Mouse (Mus musculus) hindbrain, embryonic 11.5 days (tissue): ENCODE measurements at regions not wholly inside any gene's neighbourhood (a gene's known extent, or its start where the extent isn't known, plus 50 kb on each side); places are given as distances from the start of the nearest gene placed in this dataset.

Source experiments
- ATAC-seq: fragments of 200-750 bp; cut with Nextera tagmentation; 2 replicates; pipeline ENCODE4 v1.8.0; 2017; ENCODE audit warnings: mild to moderate bottlenecking, moderate TSS enrichment, moderate library complexity; ENCODE audit not compliant: low FRiP score
- DNase-seq: peaks from one replicate; pipeline ENCODE4 v3.0.0-alpha.2; 2015; ENCODE audit warnings: low spot score
- H3K27ac ChIP-seq: fragments of 300-500 bp; sonication (generic); 2 replicates; pipeline ENCODE4 v1.5.1; 2014; ENCODE audit warnings: mild to moderate bottlenecking, low read depth, low read length
- H3K27me3 ChIP-seq: fragments of 300-500 bp; sonication (generic); 2 replicates; pipeline ENCODE4 v1.6.1; 2014; ENCODE audit warnings: mild to moderate bottlenecking, low read length, moderate library complexity, mixed read lengths; ENCODE audit not compliant: control insufficient read depth, insufficient read depth
- H3K36me3 ChIP-seq: fragments of 300-500 bp; sonication (generic); 2 replicates; pipeline ENCODE4 v1.6.1; 2014; ENCODE audit warnings: mild to moderate bottlenecking, low read length, moderate library complexity, mixed read lengths; ENCODE audit not compliant: control insufficient read depth, insufficient read depth
- H3K4me1 ChIP-seq: fragments of 300-500 bp; sonication (generic); replicated peaks from 2 replicates; pipeline ENCODE4 v1.6.1; 2014; ENCODE audit warnings: low read length, mixed read lengths; ENCODE audit not compliant: control insufficient read depth, insufficient read depth
- H3K4me2 ChIP-seq: fragments of 300-500 bp; sonication (generic); replicated peaks from 2 replicates; pipeline ENCODE4 v1.6.1; 2014; ENCODE audit warnings: mild to moderate bottlenecking, low read depth, low read length
- H3K4me3 ChIP-seq: fragments of 300-500 bp; sonication (generic); 2 replicates; pipeline ENCODE4 v1.5.1; 2014; ENCODE audit warnings: low read depth, low read length
- H3K9ac ChIP-seq: fragments of 300-500 bp; sonication (generic); 2 replicates; pipeline ENCODE4 v1.6.1; 2014; ENCODE audit warnings: low read depth, low read length
- H3K9me3 ChIP-seq: fragments of 300-500 bp; sonication (generic); 2 replicates; pipeline ENCODE4 v1.6.1; 2016; ENCODE audit warnings: low read length; ENCODE audit not compliant: control insufficient read depth
- WGBS: fragments of 180-500 bp; shearing (Covaris S2); extraction: QIAGEN DNeasy Blood & Tissue Kit; methylation state at CpG from one replicate; pipeline ENCODE4 v1.1.7; 2014; 5-methylcytosine and 5-hydroxymethylcytosine counted together

- no peak overlapping the region for H3K4me2 ChIP-seq
- no peak for ATAC-seq
- H3K27me3 ChIP-seq, result no peaks in the 10 kb centered on the region
- H3K4me1 ChIP-seq, result no peaks in the 10 kb centered on the region
- H3K36me3 ChIP-seq, result no peaks in the 10 kb centered on the region
- no peak overlapping the region for H3K27ac ChIP-seq
- H3K4me3 ChIP-seq, result no peak overlapping the region
- DNase-seq, result no peak
- no peak overlapping the region for H3K9ac ChIP-seq
- WGBS, result 86% methylated on average over 4 of the region's 4 CpGs
- no peaks in the 10 kb centered on the region for H3K9me3 ChIP-seq
Measured at GRCm38 (mm10) chr11:113070365-113070764, 288.3 kb downstream of the Sox9 start.

- Histone ChIP-seq H3K4me2 (no peak overlapping the region), H3K27me3 (no peaks in the 10 kb centered on the region), H3K9ac (no peak overlapping the region), H3K27ac (no peak overlapping the region), H3K4me1 (no peaks in the 10 kb centered on the region), H3K9me3 (no peaks in the 10 kb centered on the region), H3K4me3 (no peak overlapping the region), H3K36me3 (no peaks in the 10 kb centered on the region)
- no peak for ATAC-seq
- no peak for DNase-seq
- 59% methylated on average over 10 of the region's 10 CpGs for WGBS
Measured at GRCm38 (mm10) chr11:113071942-113072341, 289.9 kb downstream of the Sox9 start.

DNA sequence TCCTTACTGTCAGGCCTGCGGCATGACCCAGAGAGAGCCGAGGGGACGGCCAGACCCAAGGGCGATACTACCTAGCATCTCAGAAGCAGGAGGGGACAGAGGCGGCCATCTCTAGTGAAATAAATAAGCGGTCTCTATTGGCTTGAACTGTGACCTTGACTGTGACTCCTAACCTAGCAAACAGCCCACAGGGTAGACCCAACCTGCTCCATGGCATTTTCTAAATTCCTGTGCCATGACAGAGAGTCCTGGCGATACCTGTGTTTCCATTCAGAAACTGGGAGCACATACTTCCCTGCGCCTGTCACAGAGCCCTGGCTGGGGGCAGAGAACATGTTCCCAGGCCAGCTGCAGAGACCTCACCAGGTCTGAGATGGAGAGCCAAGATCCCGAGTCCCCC lies 292.3 kb downstream of the Sox9 start:
- no peak for DNase-seq
- Histone ChIP-seq H3K4me1 (no peaks in the 10 kb centered on the region), H3K36me3 (no peaks in the 10 kb centered on the region), H3K4me3 (no peak overlapping the region), H3K27ac (no peak overlapping the region), H3K27me3 (no peaks in the 10 kb centered on the region), H3K4me2 (no peak overlapping the region), H3K9me3 (no peaks in the 10 kb centered on the region), H3K9ac (no peak overlapping the region)
- 86% methylated on average over 9 of the region's 9 CpGs for WGBS
- ATAC-seq, result no peak

- no peak overlapping the region for H3K4me2 ChIP-seq
- ATAC-seq, result no peak
Measured at GRCm38 (mm10) chr11:113076371-113076770, 294.3 kb downstream of the Sox9 start.

GRCm38 (mm10) chr11:113080311-113080710 lies 298.3 kb downstream of the Sox9 start:
- no peak for ATAC-seq
- DNase-seq, result no peak
- WGBS, result 100% methylated on average over 2 of the region's 2 CpGs
- H3K27me3 ChIP-seq, result no peaks in the 10 kb centered on the region
- no peak overlapping the region for H3K27ac ChIP-seq
- no peak overlapping the region for H3K9ac ChIP-seq
- no peaks in the 10 kb centered on the region for H3K9me3 ChIP-seq
- no peak overlapping the region for H3K4me2 ChIP-seq
- H3K4me3 ChIP-seq, result no peak overlapping the region
- H3K36me3 ChIP-seq, result no peaks in the 10 kb centered on the region
- no peaks in the 10 kb centered on the region for H3K4me1 ChIP-seq

More at GRCm38 (mm10) chr11:113076371-113076770, 294.3 kb downstream of the Sox9 start:
- no peak overlapping the region for H3K9ac ChIP-seq
- H3K27me3 ChIP-seq, result no peaks in the 10 kb centered on the region
- H3K4me3 ChIP-seq, result no peak overlapping the region
- no peaks in the 10 kb centered on the region for H3K9me3 ChIP-seq
- no peak for DNase-seq
- WGBS, result over 99% methylated on average over 4 of the region's 4 CpGs
- no peak overlapping the region for H3K27ac ChIP-seq
- no peaks in the 10 kb centered on the region for H3K36me3 ChIP-seq
- no peaks in the 10 kb centered on the region for H3K4me1 ChIP-seq

DNA sequence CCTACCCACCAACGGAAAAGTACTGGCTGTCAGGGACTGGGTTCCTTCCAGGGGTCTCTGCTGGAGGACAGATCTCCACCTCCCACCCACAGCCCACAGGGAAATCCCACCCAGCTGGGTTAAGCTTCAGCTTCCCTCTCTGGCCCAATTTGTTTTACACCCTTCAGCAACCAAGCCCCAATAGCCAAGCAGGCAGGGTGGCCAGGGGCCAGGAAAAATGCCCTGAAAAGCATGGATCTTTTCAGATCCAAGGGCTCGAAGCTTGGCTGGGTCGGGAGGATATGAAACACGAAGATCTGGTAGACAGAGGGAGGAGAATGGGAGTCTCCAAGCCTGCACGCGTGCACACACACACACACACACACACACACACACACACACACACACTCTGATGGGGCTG lies 302.4 kb downstream of the Sox9 start:
- H3K4me3 ChIP-seq, result no peak overlapping the region
- no peak overlapping the region for H3K4me2 ChIP-seq
- no peak for ATAC-seq
- H3K36me3 ChIP-seq, result no peaks in the 10 kb centered on the region
- DNase-seq, result no peak
- H3K27me3 ChIP-seq, result no peaks in the 10 kb centered on the region
- no peak overlapping the region for H3K27ac ChIP-seq
- no peak overlapping the region for H3K9ac ChIP-seq
- H3K4me1 ChIP-seq, result no peaks in the 10 kb centered on the region
- no peaks in the 10 kb centered on the region for H3K9me3 ChIP-seq
- 91% methylated on average over 4 of the region's 6 CpGs for WGBS

DNA sequence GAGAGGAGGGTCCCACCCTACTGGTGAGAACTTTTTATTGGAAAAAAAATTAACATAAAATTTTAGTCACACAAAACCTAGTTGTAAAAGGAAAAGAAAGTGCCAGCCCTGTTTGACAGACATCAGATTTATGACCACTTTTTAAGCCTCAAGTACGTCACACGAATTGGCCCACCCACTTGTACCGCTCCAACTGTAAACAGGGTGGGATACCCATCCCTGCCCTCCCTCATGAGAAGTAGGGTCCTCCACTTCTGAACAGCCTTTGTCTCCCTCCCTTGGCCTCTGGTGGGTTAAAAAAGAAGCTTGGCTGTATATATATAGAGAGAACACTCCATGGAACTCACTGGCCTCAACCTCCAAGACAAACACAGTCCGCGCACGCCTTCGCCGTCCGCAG lies 303.5 kb downstream of the Sox9 start:
- WGBS, result 75% methylated on average over 9 of the region's 9 CpGs
- DNase-seq, result no peak
- no peak overlapping the region for H3K9ac ChIP-seq
- no peak for ATAC-seq
- no peaks in the 10 kb centered on the region for H3K4me1 ChIP-seq
- H3K9me3 ChIP-seq, result no peaks in the 10 kb centered on the region
- no peaks in the 10 kb centered on the region for H3K36me3 ChIP-seq
- H3K4me2 ChIP-seq, result no peak overlapping the region
- no peak overlapping the region for H3K4me3 ChIP-seq
- H3K27me3 ChIP-seq, result no peaks in the 10 kb centered on the region
- no peak overlapping the region for H3K27ac ChIP-seq

DNA sequence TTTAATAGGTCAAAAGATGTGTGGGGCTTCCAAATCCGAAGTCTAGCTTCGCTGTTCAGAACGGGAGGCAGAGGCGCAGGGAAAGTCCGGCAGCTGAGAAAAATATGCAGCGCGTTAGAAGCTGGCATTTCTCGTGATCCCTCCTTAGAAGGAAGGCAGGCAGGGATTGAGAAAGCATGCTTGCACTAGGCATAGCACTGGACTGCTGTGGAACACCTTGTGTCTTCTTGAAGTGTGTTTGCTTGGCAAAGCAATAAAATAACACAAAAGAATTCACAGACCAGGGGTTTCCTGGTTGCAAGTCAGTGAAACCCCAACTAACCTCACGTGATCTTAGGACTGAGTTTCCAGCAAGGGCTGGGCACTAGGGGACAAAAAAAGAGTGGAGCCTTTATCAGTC lies 305.1 kb downstream of the Sox9 start:
- H3K9me3 ChIP-seq, result no peaks in the 10 kb centered on the region
- no peaks in the 10 kb centered on the region for H3K36me3 ChIP-seq
- H3K9ac ChIP-seq, result no peak overlapping the region
- WGBS, result 70% methylated on average over 9 of the region's 9 CpGs
- no peak overlapping the region for H3K4me2 ChIP-seq
- H3K4me1 ChIP-seq, result no peaks in the 10 kb centered on the region
- no peaks in the 10 kb centered on the region for H3K27me3 ChIP-seq
- DNase-seq (no peak), ATAC-seq (no peak)
- no peak overlapping the region for H3K4me3 ChIP-seq
- H3K27ac ChIP-seq, result no peak overlapping the region

DNA sequence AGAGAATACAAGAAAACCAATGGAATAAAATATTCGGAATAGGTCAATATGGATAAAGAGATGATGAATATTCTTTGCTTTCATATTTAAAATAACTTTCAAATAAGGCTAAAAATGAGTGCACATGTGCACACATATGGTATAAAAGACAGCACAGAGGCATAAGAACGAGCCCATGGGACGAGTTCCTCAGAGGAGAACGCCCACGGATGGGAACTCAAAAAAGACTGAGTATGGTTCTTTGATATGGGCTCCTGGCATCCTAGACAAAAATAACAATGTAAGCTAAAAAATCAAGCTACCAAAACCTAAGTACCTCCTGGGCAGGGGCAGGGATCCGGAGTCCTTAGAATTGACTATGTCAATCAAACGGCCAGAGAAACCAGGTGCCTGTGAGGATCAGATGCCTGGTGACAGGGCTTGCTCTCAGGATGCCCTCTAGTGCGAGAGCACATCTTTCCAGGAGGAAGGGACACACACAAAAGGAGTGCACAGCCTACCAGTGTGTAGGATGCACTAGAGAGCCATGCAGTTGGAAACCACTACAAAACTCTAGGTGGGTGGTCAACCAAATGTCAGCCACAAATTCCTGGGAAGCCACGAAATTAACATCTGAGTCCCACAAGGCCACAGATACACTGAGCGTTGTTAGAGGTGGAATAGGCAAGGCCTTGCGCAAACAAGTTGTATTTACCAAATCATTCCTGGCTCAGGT lies 307.8 kb downstream of the Sox9 start:
- DNase-seq (no peak), ATAC-seq (no peak)
- no peak overlapping the region for H3K27ac ChIP-seq
- 90% methylated on average over 11 of the region's 11 CpGs for WGBS
- H3K9me3 ChIP-seq, result no peaks in the 10 kb centered on the region
- H3K36me3 ChIP-seq, result no peaks in the 10 kb centered on the region
- H3K4me3 ChIP-seq, result no peak overlapping the region
- no peaks in the 10 kb centered on the region; the same call in 1 of the 2 replicates for H3K4me1 ChIP-seq
- no peak overlapping the region for H3K9ac ChIP-seq
- H3K4me2 ChIP-seq, result no peak overlapping the region
- H3K27me3 ChIP-seq, result no peaks in the 10 kb centered on the region
